Mouse (Mus musculus) lung, adult 2 months (tissue): ENCODE measurements around the gene Evpl. TPM values are rescaled to one million over a fixed set of nuclear protein-coding genes. Genes with fewer than 3 reads are reported as not detected.

Source experiments
- DNase-seq: peaks from one replicate; pipeline ENCODE4 v3.0.0; 2022
- H3K4me1 ChIP-seq: fragments of 200-500 bp; 2 replicates; pipeline ENCODE4 v1.6.1; 2011; ENCODE audit warnings: low read length; ENCODE audit not compliant: control insufficient read depth, insufficient read depth
- H3K4me3 ChIP-seq: fragments of 200-500 bp; replicated peaks from 2 replicates; pipeline ENCODE3; 2011; ENCODE audit warnings: low read depth, mild to moderate bottlenecking, control low read depth, low read length; ENCODE audit errors: extremely low read depth
- CTCF ChIP-seq: fragments of 200-500 bp; IDR thresholded peaks from 2 replicates; pipeline ENCODE4 v1.5.1; 2011; ENCODE audit warnings: mild to moderate bottlenecking, low read length, control low read depth; ENCODE audit not compliant: insufficient read depth
- POLR2A ChIP-seq: fragments of 200-500 bp; IDR thresholded peaks from 2 replicates; pipeline ENCODE4 v1.6.1; 2011; ENCODE audit warnings: low read depth, mild to moderate bottlenecking, control low read depth, low read length, borderline replicate concordance; ENCODE audit errors: extremely low read depth
- WGBS: fragments of 180-500 bp; shearing (Covaris S2); methylation state at CpG from one replicate; pipeline ENCODE4 v1.1.7; 2018; 5-methylcytosine and 5-hydroxymethylcytosine counted together
- polyA plus RNA-seq: library from polyadenylated mRNA; depleted of rRNA; stranded (reverse); fragments of >200 nt; gene quantifications from 2 replicates; pipeline ENCODE4 v1.2.3, GENCODE M21; 2012

Evpl gene
- polyA plus RNA-seq, 1 experiment = 16.8 TPM

- DNase-seq = peak; percentile 87
- Histone ChIP-seq H3K4me3 (peak within 1 kb of the TSS; percentile 77), H3K4me1 (peaks cover 4% of the 10 kb centered on the region; the same call in 1 of the 2 replicates)
- TF ChIP-seq CTCF (no peak), POLR2A (peak; percentile 94)
- 2% methylated on average over 32 of the region's 32 CpGs for WGBS
These were observed 36.3 kb upstream of the Evpl start, which contains the start of gene Srp68 for GRCm38 (mm10) chr11:116274045-116274666. Gene Srp68 (minus strand): TSS chr11:116274217.

- peaks cover 4% of the 10 kb centered on the region; the same call in 1 of the 2 replicates for H3K4me1 ChIP-seq
- WGBS = under 1% methylated on average over 39 of the region's 39 CpGs
- no peak for DNase-seq
- H3K4me3 ChIP-seq = peak overlapping the region; percentile 77
- TF ChIP-seq CTCF (no peak), POLR2A (no peak)
These were observed 35.7 kb upstream of the Evpl start for GRCm38 (mm10) chr11:116273469-116274044.

- TF ChIP-seq CTCF (no peak), POLR2A (no peak)
- Histone ChIP-seq H3K4me3 (peak overlapping the region; percentile 77), H3K4me1 (peaks cover 4% of the 10 kb centered on the region; the same call in 1 of the 2 replicates)
- WGBS = 37% methylated on average over 12 of the region's 12 CpGs
- DNase-seq = no peak
These were observed 35.0 kb upstream of the Evpl start for GRCm38 (mm10) chr11:116272589-116273468.

- 82% methylated on average over 8 of the region's 8 CpGs for WGBS
- Histone ChIP-seq H3K4me3 (no peak overlapping the region), H3K4me1 (peaks cover 4% of the 10 kb centered on the region; the same call in 1 of the 2 replicates)
- no peak for DNase-seq
- TF ChIP-seq CTCF (no peak), POLR2A (no peak)
These were observed 31.7 kb upstream of the Evpl start for GRCm38 (mm10) chr11:116269560-116269959.

GRCm38 (mm10) chr11:116268313-116268712, 30.4 kb upstream of the Evpl start:
- 97% methylated on average over 6 of the region's 6 CpGs for WGBS
- no peak for DNase-seq
- no peak for TF ChIP-seq POLR2A
- TF ChIP-seq CTCF = no peak
- Histone ChIP-seq H3K4me1 (peaks cover 4% of the 10 kb centered on the region; the same call in 1 of the 2 replicates), H3K4me3 (no peak overlapping the region)

- no peak for DNase-seq
- WGBS = 82% methylated on average over 8 of the region's 8 CpGs
These were observed 29.8 kb upstream of the Evpl start for GRCm38 (mm10) chr11:116267637-116268036.

GRCm38 (mm10) chr11:116265850-116266249, 28.0 kb upstream of the Evpl start:
- TF ChIP-seq POLR2A (no peak), CTCF (no peak)

More at GRCm38 (mm10) chr11:116267637-116268036, 29.8 kb upstream of the Evpl start:
- no peak overlapping the region for H3K4me3 ChIP-seq
- no peaks in the 10 kb centered on the region for H3K4me1 ChIP-seq
- TF ChIP-seq POLR2A = no peak
- TF ChIP-seq CTCF = 0 out of 2 replicates have a peak, but pooled peaks have one; percentile 8

GRCm38 (mm10) chr11:116265352-116265751, 27.5 kb upstream of the Evpl start:
- no peak for TF ChIP-seq CTCF
- no peak for TF ChIP-seq POLR2A
- Histone ChIP-seq H3K4me3 (no peak overlapping the region), H3K4me1 (no peaks in the 10 kb centered on the region)
- 72% methylated on average over 11 of the region's 11 CpGs for WGBS
- DNase-seq = no peak

More at GRCm38 (mm10) chr11:116265850-116266249, 28.0 kb upstream of the Evpl start:
- WGBS = 86% methylated on average over 4 of the region's 4 CpGs
- Histone ChIP-seq H3K4me1 (no peaks in the 10 kb centered on the region), H3K4me3 (no peak overlapping the region)
- DNase-seq = no peak

- 69% methylated on average over 7 of the region's 7 CpGs for WGBS
- Histone ChIP-seq H3K4me1 (no peaks in the 10 kb centered on the region), H3K4me3 (no peak overlapping the region)
- no peak for TF ChIP-seq CTCF
- TF ChIP-seq POLR2A = no peak
- peak; percentile 70 for DNase-seq
These were observed 22.4 kb upstream of the Evpl start for GRCm38 (mm10) chr11:116260259-116260658.

GRCm38 (mm10) chr11:116259461-116259860, 21.6 kb upstream of the Evpl start:
- Histone ChIP-seq H3K4me1 (no peaks in the 10 kb centered on the region), H3K4me3 (no peak overlapping the region)
- 77% methylated on average over 8 of the region's 8 CpGs for WGBS
- TF ChIP-seq CTCF (no peak), POLR2A (no peak)
- DNase-seq = no peak
